Mouse (Mus musculus) G1E (cell line): ENCODE results near the gene Cnfn.

Source experiments
- CTCF ChIP-seq: IDR thresholded peaks from 2 replicates; pipeline ENCODE4 v1.5.1; 2012; ENCODE audit warnings: low read depth, low read length, inconsistent platforms, mixed read lengths
- GATA1 ChIP-seq: IDR thresholded peaks from 2 replicates; pipeline ENCODE4 v1.6.1; 2012; ENCODE audit warnings: borderline replicate concordance, low read length, inconsistent platforms, mixed read lengths
- POLR2AphosphoS5 ChIP-seq: IDR thresholded peaks from 2 replicates; pipeline ENCODE4 v1.6.1; 2012; ENCODE audit warnings: low read depth, low read length, inconsistent platforms; ENCODE audit not compliant: insufficient replicate concordance

GRCm38 (mm10) chr7:25377100-25377700, 7.7 kb upstream of the Cnfn start:
- TF ChIP-seq GATA1: no peak
- no peak for TF ChIP-seq CTCF
- TF ChIP-seq POLR2AphosphoS5: no peak
